Mouse (Mus musculus): ENCODE measurements around the gene Ripor2.

Ripor2 gene

GRCm38 (mm10) chr13:24617076-24617798 lies 35.2 kb downstream of the Ripor2 start:
- no peak for DNase-seq (ENCODE audit: low spot score in 2 of 2)

GRCm38 (mm10) chr13:24617799-24618130 lies 35.8 kb downstream of the Ripor2 start:
- no peak for DNase-seq (ENCODE audit: low spot score in 2 of 2)

GRCm38 (mm10) chr13:24619711-24620110 lies 37.7 kb downstream of the Ripor2 start:
- DNase-seq (ENCODE audit: low spot score in 2 of 2): no peak

- no peak for DNase-seq (ENCODE audit: low spot score in 2 of 2)
These were observed 38.5 kb downstream of the Ripor2 start for GRCm38 (mm10) chr13:24620439-24620838.

GRCm38 (mm10) chr13:24623631-24624030 lies 41.6 kb downstream of the Ripor2 start:
- no peak for DNase-seq (ENCODE audit: low spot score in 2 of 2)

- DNase-seq (ENCODE audit: low spot score in 2 of 2): no peak
These were observed 43.1 kb downstream of the Ripor2 start for GRCm38 (mm10) chr13:24625071-24625470.

- no peak for DNase-seq (ENCODE audit: low spot score in 2 of 2)
These were observed 44.9 kb downstream of the Ripor2 start for GRCm38 (mm10) chr13:24626698-24627436.

- no peak for DNase-seq (ENCODE audit: low spot score in 2 of 2)
These were observed 46.2 kb downstream of the Ripor2 start for GRCm38 (mm10) chr13:24628192-24628591.

- no peak for DNase-seq (ENCODE audit: low spot score in 2 of 2)
These were observed 47.2 kb downstream of the Ripor2 start for GRCm38 (mm10) chr13:24629073-24629621.

- no peak for DNase-seq (ENCODE audit: low spot score in 2 of 2)
These were observed 48.4 kb downstream of the Ripor2 start for GRCm38 (mm10) chr13:24630364-24630763.

GRCm38 (mm10) chr13:24632988-24633577 lies 51.1 kb downstream of the Ripor2 start:
- no peak for DNase-seq (ENCODE audit: low spot score in 2 of 2)

- DNase-seq (ENCODE audit: low spot score in 2 of 2): no peak
These were observed 52.5 kb downstream of the Ripor2 start for GRCm38 (mm10) chr13:24634346-24635120.

GRCm38 (mm10) chr13:24638371-24639214 lies 56.6 kb downstream of the Ripor2 start:
- DNase-seq (ENCODE audit: low spot score in 2 of 2): peak in 1 of 2 experiments; percentile 16

- DNase-seq (ENCODE audit: low spot score in 2 of 2): no peak
These were observed 57.5 kb downstream of the Ripor2 start for GRCm38 (mm10) chr13:24639215-24640165.

- DNase-seq (ENCODE audit: low spot score in 2 of 2): no peak
These were observed 58.2 kb downstream of the Ripor2 start for GRCm38 (mm10) chr13:24640166-24640560.

GRCm38 (mm10) chr13:24640836-24641385 lies 58.9 kb downstream of the Ripor2 start:
- DNase-seq (ENCODE audit: low spot score in 2 of 2): no peak

GRCm38 (mm10) chr13:24641491-24642430 lies 59.8 kb downstream of the Ripor2 start:
- DNase-seq (ENCODE audit: low spot score in 2 of 2): no peak

GRCm38 (mm10) chr13:24645146-24645545 lies 63.2 kb downstream of the Ripor2 start:
- DNase-seq (ENCODE audit: low spot score in 2 of 2): no peak
